Mouse (Mus musculus) spleen, postnatal 14 days (tissue): ENCODE results near the gene Polr1c.
A peak's percentile ranks its signal among the peaks of the same experiment; 100 is the strongest.

Experiments used
- DNase-seq, 2 experiments: peaks; one replicate each; pipeline ENCODE4 v3.0.0; 2021 to 2022; ENCODE audit warnings: low spot score in 2 of 2

Polr1c gene

GRCm38 (mm10) chr17:46265918-46266618 is 18.2 kb upstream of the Polr1c start:
- DNase-seq = peak; percentile 32 to 59

GRCm38 (mm10) chr17:46265502-46265901 is 17.6 kb upstream of the Polr1c start:
- no peak for DNase-seq

GRCm38 (mm10) chr17:46262201-46262694 is 14.4 kb upstream of the Polr1c start:
- no peak for DNase-seq

- no peak for DNase-seq
Observed at GRCm38 (mm10) chr17:46259675-46260074, 11.8 kb upstream of the Polr1c start.

- DNase-seq = no peak
Observed at GRCm38 (mm10) chr17:46258279-46259053, 10.6 kb upstream of the Polr1c start.

GRCm38 (mm10) chr17:46255147-46255546 is 7.3 kb upstream of the Polr1c start:
- no peak for DNase-seq

GRCm38 (mm10) chr17:46254106-46254505 is 6.3 kb upstream of the Polr1c start:
- peak in 1 of 2 experiments; percentile 11 for DNase-seq

- peak; percentile 73 to 86 for DNase-seq
Observed at GRCm38 (mm10) chr17:46253452-46254084, 5.7 kb upstream of the Polr1c start, which contains the start of gene Lrrc73. Gene Lrrc73 (plus strand): TSS chr17:46253531.

- peak in 1 of 2 experiments; percentile 38 for DNase-seq
Observed at GRCm38 (mm10) chr17:46252571-46253451, 5.0 kb upstream of the Polr1c start.

GRCm38 (mm10) chr17:46251174-46251573 is 3.3 kb upstream of the Polr1c start:
- DNase-seq = no peak

- DNase-seq = no peak
Observed at GRCm38 (mm10) chr17:46248189-46248522, 302 bp upstream of the Polr1c start.

GRCm38 (mm10) chr17:46244579-46244978 is 3.3 kb downstream of the Polr1c start:
- DNase-seq = no peak

- DNase-seq = no peak
Observed at GRCm38 (mm10) chr17:46243624-46244023, 4.2 kb downstream of the Polr1c start.

- no peak for DNase-seq
Observed at GRCm38 (mm10) chr17:46242993-46243392, 4.9 kb downstream of the Polr1c start.

GRCm38 (mm10) chr17:46242274-46242673 is 5.6 kb downstream of the Polr1c start:
- no peak for DNase-seq

- no peak for DNase-seq
Observed at GRCm38 (mm10) chr17:46241471-46241870, 6.4 kb downstream of the Polr1c start.

GRCm38 (mm10) chr17:46239516-46240114 is 8.2 kb downstream of the Polr1c start:
- DNase-seq = no peak

- DNase-seq = no peak
Observed at GRCm38 (mm10) chr17:46237480-46237879, 10.4 kb downstream of the Polr1c start.

- DNase-seq = no peak
Observed at GRCm38 (mm10) chr17:46237079-46237478, 10.8 kb downstream of the Polr1c start.

- no peak for DNase-seq
Observed at GRCm38 (mm10) chr17:46236067-46236466, 11.8 kb downstream of the Polr1c start.

GRCm38 (mm10) chr17:46227576-46227975 is 20.3 kb downstream of the Polr1c start:
- no peak for DNase-seq
